Mouse (Mus musculus) gastrocnemius, adult 18-20 months (tissue): ENCODE measurements around the gene Olfr1378. TPM values are rescaled to one million over a fixed set of nuclear protein-coding genes. Genes with fewer than 3 reads are reported as not detected.

ENCODE experiments used
- total RNA-seq, 2 experiments: library from RNA; stranded (reverse); gene quantifications; 2 replicates each; pipeline ENCODE4 v1.2.3; 2021

Olfr1378 gene
- total RNA-seq, 2 experiments from 2014 or later = not detected

Other genes starting within 250 kb of the Olfr1378 start
- gene Zfp354c, start 138.8 kb upstream of the Olfr1378 start, total RNA-seq = 1 to 10 TPM; 3.6 to 4.6 TPM
- 1 to 10 TPM; 2.0 to 2.4 TPM for gene Zfp879, start 125.0 kb upstream of the Olfr1378 start, total RNA-seq
- not detected for gene Grm6, start 115.8 kb upstream of the Olfr1378 start, total RNA-seq
- 1 to 10 TPM; 2.1 to 2.2 TPM for gene Zfp454, start 78.9 kb upstream of the Olfr1378 start, total RNA-seq
- gene Zfp2, start 50.4 kb upstream of the Olfr1378 start, total RNA-seq = 1 to 10 TPM; 5.0 to 5.2 TPM
- 1 to 10 TPM; 1.9 to 2.4 TPM for gene Zfp354b, start 34.9 kb upstream of the Olfr1378 start, total RNA-seq
- gene 4933414I15Rik, start 22.8 kb upstream of the Olfr1378 start, total RNA-seq = not detected
- gene Prop1, start 12.8 kb upstream of the Olfr1378 start, total RNA-seq = not detected
- gene Olfr1377, start 15.4 kb downstream of the Olfr1378 start, total RNA-seq = not detected
- not detected for gene Olfr51, start 37.1 kb downstream of the Olfr1378 start, total RNA-seq
- not detected for gene Olfr54, start 47.7 kb downstream of the Olfr1378 start, total RNA-seq
- not detected for gene Olfr1375, start 81.6 kb downstream of the Olfr1378 start, total RNA-seq
- gene Zfp354a, start 92.7 kb downstream of the Olfr1378 start, total RNA-seq = 1 to 10 TPM; 2.8 to 3.2 TPM